Mouse (Mus musculus) hindbrain, embryonic 16.5 days (tissue): ENCODE data around the gene Tmem116. TPM values are rescaled to one million over a fixed set of nuclear protein-coding genes. Genes with fewer than 3 reads are reported as not detected.

Experiments
- ATAC-seq: fragments of 200-750 bp; cut with Nextera tagmentation; 2 replicates; pipeline ENCODE4 v1.8.0; 2017; ENCODE audit warnings: moderate TSS enrichment, moderate library complexity
- H3K27ac ChIP-seq: fragments of 300-500 bp; sonication (generic); 2 replicates; pipeline ENCODE4 v1.5.1; 2014; ENCODE audit warnings: low read depth, mild to moderate bottlenecking, control low read depth, low read length, moderate library complexity
- H3K27me3 ChIP-seq: fragments of 300-500 bp; sonication (generic); replicated peaks from 2 replicates; pipeline ENCODE4 v1.6.1; 2014; ENCODE audit warnings: low read length; ENCODE audit not compliant: control insufficient read depth, insufficient read depth
- H3K36me3 ChIP-seq: fragments of 300-500 bp; sonication (generic); 2 replicates; pipeline ENCODE4 v1.6.1; 2014; ENCODE audit warnings: mild to moderate bottlenecking, low read length, moderate library complexity, mixed read lengths; ENCODE audit not compliant: control insufficient read depth, insufficient read depth
- H3K4me1 ChIP-seq: fragments of 300-500 bp; sonication (generic); 2 replicates; pipeline ENCODE4 v1.6.1; 2014; ENCODE audit warnings: low read depth, low read length; ENCODE audit not compliant: control insufficient read depth, insufficient read depth
- H3K4me2 ChIP-seq: fragments of 300-500 bp; sonication (generic); 2 replicates; pipeline ENCODE4 v1.6.1; 2014; ENCODE audit warnings: mild to moderate bottlenecking, low read length, control low read depth, moderate library complexity
- H3K4me3 ChIP-seq: fragments of 300-500 bp; sonication (generic); 2 replicates; pipeline ENCODE4 v1.5.1; 2014; ENCODE audit warnings: mild to moderate bottlenecking, low read length, control low read depth, moderate library complexity
- H3K9ac ChIP-seq: fragments of 300-500 bp; sonication (generic); 2 replicates; pipeline ENCODE4 v1.6.1; 2014; ENCODE audit warnings: low read depth, mild to moderate bottlenecking, control low read depth, low read length, moderate library complexity
- H3K9me3 ChIP-seq: fragments of 300-500 bp; sonication (generic); 2 replicates; pipeline ENCODE4 v1.6.1; 2014; ENCODE audit warnings: mild to moderate bottlenecking, low read length, moderate library complexity; ENCODE audit not compliant: control insufficient read depth
- WGBS: fragments of 180-500 bp; shearing (Covaris S2); extraction: QIAGEN DNeasy Blood & Tissue Kit; methylation state at CpG from one replicate; pipeline ENCODE4 v1.1.7; 2014; 5-methylcytosine and 5-hydroxymethylcytosine counted together
- polyA plus RNA-seq: library from polyadenylated mRNA; unstranded; fragments of >200 nt; fragmentation: Nextera tagmentation; extraction: Ambion mirVana; gene quantifications from 2 replicates; pipeline ENCODE4 v1.2.1, GENCODE M21; 2015

Gene Tmem116
- polyA plus RNA-seq, 1 experiment from 2014 or later, result 2.3 TPM

DNA sequence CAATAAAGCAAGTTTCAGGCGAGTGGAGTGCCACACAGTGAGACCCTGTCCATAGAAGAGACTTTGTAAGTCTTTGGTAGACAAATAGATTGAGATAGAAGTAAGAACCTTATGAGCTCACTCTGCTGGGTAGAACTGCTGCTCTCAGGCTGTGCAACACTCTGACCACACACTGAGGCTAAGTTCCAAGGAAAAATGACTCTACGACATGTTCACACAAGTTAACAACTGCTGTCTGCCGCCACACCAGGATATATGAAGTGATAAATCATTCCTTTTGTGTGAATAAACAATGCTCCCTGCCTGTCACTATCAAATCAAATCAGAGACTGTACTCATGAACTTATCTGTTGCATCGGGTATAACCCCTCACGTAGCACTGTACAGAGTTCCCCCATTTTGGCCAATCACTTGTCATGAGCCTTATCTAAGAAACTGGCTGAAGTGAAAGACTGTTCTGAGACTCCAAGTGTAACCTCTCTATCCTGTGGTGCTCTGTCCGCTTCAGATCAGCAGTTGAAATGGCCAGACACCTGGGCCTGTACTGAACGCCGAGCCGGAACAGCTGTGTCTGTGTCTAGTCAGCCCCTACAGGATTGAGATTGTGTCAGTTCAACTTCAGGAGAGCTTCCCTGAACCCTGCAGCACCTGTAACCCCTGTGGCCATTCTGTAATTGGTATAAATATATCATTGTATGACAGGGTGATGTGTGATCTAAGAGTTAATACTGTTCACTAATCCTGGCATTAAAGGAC is 4.0 kb downstream of the Tmem116 start:
- WGBS, result 78% methylated on average over 9 of the region's 9 CpGs
- no peaks in the 10 kb centered on the region for H3K36me3 ChIP-seq
- no peak overlapping the region for H3K4me3 ChIP-seq
- H3K27me3 ChIP-seq, result no peaks in the 10 kb centered on the region
- H3K4me2 ChIP-seq, result no peak overlapping the region
- no peak for ATAC-seq
- no peak overlapping the region for H3K9ac ChIP-seq
- no peaks in the 10 kb centered on the region for H3K9me3 ChIP-seq
- H3K27ac ChIP-seq, result no peak overlapping the region
- peaks cover 15% of the 10 kb centered on the region for H3K4me1 ChIP-seq

DNA sequence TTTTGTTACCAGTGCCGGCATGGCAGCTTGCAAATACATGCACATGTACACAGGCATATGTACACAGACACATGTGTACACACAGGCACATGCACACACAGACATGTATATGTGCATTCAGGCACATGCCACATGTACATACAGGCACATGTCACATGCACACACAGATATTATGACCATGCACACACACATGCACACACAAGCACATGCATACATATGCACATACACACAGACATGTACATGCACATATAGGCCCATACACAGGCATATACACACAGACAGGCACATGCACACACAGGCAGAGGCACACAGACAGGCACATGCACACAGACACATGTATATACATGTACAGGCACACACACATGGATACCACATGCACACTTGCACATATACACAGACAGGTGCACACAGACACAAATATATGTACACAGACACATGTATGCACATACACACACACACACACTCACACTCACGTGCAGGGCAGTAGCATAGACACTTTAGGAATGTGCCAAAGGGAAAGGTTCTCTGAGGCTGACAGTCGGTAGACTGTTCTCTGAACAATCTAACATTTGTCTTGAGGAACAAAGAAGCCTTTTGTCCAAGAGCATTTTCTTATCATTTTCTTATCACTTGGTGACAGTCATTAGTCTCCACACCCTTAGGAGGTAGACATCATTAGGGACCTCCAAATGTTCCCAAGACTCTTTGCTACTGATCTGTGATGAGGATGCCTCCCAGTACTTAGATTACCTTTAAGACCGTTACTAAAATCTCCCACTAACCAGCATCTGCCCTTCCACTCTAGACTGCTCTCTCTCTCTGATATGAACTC is 9.9 kb downstream of the Tmem116 start:
- Histone ChIP-seq H3K9ac (no peak overlapping the region), H3K27ac (no peak overlapping the region), H3K4me2 (no peak overlapping the region), H3K9me3 (no peaks in the 10 kb centered on the region), H3K4me1 (no peaks in the 10 kb centered on the region), H3K36me3 (no peaks in the 10 kb centered on the region), H3K27me3 (no peaks in the 10 kb centered on the region), H3K4me3 (no peak overlapping the region)
- no peak for ATAC-seq
- WGBS, result 63% methylated on average over 4 of the region's 4 CpGs

DNA sequence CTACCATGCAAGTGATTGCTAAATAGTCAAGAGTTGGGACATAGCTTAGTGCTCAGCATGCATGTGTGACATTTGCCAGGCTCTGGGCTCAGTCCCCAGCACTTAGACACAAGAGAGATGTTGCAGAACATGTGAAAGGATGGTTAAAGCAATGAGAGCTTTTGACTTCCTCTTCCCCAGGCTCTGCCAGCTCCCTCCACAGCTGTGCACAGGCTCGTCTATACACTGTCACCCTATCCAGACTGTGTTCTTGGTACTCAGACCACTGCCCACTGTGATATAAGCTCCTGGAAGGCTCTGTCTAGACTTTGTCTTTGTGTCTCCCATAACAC is 10.4 kb downstream of the Tmem116 start:
- no peak overlapping the region for H3K9ac ChIP-seq
- no peak for ATAC-seq
- no peak overlapping the region for H3K27ac ChIP-seq
- H3K36me3 ChIP-seq, result no peaks in the 10 kb centered on the region
- H3K4me2 ChIP-seq, result no peak overlapping the region
- no peaks in the 10 kb centered on the region for H3K9me3 ChIP-seq
- H3K4me3 ChIP-seq, result no peak overlapping the region
- no peaks in the 10 kb centered on the region for H3K4me1 ChIP-seq
- no peaks in the 10 kb centered on the region for H3K27me3 ChIP-seq
- whole genome bisulfite sequencing, result 50% methylated on average over 1 of the region's 1 CpGs

DNA sequence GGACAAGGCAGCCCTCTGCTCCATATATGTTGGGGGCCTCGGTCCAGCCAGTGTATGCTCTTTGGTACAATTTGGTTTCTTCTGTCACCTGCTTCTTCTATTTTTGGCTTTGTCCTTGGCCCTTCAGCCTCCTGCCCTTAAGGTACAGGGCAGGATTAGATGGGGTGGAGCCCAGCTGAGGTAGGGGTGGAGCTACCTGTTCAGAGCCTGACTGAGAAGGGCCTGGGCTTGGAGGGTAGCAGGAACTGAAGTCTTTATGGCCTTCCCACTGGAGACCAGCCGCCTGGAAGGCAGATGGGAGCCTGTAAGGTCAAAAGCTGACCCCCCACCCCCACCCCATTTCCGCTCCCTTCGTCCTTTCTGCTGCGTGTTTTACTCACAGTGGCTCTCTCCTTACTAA is 11.3 kb downstream of the Tmem116 start:
- Histone ChIP-seq H3K4me2 (no peak overlapping the region), H3K4me1 (no peaks in the 10 kb centered on the region)

DNA sequence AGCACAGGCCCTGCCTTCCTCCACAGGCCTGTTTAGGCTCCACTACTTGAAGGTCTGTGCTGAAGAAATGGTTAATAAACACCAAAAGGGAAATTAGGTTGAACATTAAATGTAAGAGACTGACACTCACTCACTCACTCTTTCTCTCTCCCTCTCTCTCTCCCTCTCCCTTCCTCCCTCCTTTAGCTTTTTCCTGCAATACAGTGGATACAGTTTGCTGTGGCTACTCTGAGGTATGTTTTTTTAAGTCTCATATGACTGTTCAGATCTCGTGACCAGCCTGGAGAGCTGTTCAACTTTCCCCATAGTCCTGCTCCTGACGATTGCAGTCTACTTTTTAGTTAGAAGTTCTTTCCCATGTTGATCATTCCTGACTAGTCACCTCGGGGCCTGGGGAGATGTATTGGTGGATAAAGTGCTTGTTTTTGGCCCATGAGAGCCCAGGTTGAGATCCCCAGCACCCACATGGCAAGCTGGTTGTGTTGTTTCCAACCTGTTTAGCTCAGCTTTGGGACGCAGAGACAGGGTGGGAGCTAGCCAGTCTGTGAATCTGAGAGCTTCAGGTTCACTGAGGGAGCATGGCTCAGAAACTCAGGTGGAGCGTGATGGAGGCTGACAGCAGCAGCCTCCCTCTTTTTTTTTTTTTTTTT is 12.0 kb downstream of the Tmem116 start:
- no peak overlapping the region for H3K4me3 ChIP-seq
- H3K9ac ChIP-seq, result no peak overlapping the region
- 77% methylated on average over 5 of the region's 5 CpGs for WGBS
- H3K36me3 ChIP-seq, result no peaks in the 10 kb centered on the region
- no peak overlapping the region for H3K4me2 ChIP-seq
- no peaks in the 10 kb centered on the region for H3K4me1 ChIP-seq
- H3K9me3 ChIP-seq, result no peaks in the 10 kb centered on the region
- no peaks in the 10 kb centered on the region for H3K27me3 ChIP-seq
- no peak for ATAC-seq
- H3K27ac ChIP-seq, result no peak overlapping the region

More for the DNA sequence above, 11.3 kb downstream of the Tmem116 start:
- WGBS, result 62% methylated on average over 5 of the region's 5 CpGs
- Histone ChIP-seq H3K9me3 (no peaks in the 10 kb centered on the region), H3K4me3 (no peak overlapping the region), H3K9ac (no peak overlapping the region), H3K36me3 (no peaks in the 10 kb centered on the region), H3K27me3 (no peaks in the 10 kb centered on the region), H3K27ac (no peak overlapping the region)
- ATAC-seq, result no peak

DNA sequence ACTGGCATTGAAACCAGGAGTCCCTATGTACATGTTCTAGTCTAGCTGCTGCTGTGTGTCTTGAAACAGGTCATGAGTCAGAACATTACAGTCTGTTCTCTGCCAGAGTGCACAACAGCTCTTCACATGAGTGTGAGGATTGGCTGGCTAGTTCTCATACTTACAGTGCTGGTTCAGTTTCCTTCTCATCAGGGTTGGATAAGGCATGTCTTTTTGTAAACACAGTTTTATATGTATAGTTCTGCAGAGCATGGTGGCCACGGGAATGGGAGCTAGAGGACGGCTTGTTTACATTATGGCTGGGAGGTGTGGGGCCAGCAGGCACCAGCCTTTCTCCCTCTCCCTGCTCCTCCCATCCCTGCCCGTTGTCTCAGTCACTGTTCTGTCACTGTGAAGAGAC is 17.9 kb downstream of the Tmem116 start:
- no peaks in the 10 kb centered on the region for H3K4me1 ChIP-seq
- 75% methylated on average over 3 of the region's 3 CpGs for WGBS
- H3K36me3 ChIP-seq, result no peaks in the 10 kb centered on the region
- no peaks in the 10 kb centered on the region for H3K27me3 ChIP-seq
- no peak overlapping the region for H3K9ac ChIP-seq
- no peak overlapping the region for H3K4me3 ChIP-seq
- no peak for ATAC-seq
- H3K4me2 ChIP-seq, result no peak overlapping the region
- H3K27ac ChIP-seq, result no peak overlapping the region
- no peaks in the 10 kb centered on the region for H3K9me3 ChIP-seq

DNA sequence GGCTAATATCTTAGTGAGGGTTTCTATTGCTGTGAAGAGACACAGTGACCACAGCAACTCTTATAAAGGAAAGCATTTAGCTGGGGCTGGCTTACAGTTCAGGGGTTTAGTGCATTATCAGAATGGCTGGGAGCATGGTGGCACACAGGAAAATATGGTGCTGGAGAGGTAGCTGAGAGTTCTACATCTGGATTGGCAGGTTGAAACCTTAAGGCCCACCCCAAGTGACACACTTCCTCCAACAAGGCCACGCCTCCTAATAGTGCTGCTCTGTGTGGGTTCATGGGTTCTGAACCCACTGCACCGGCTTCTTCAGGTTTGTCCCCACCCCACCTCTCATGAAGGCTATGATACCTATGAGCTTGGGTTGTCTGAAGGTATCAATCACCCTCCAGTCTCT is 20.7 kb downstream of the Tmem116 start:
- Histone ChIP-seq H3K4me3 (no peak overlapping the region), H3K27me3 (no peaks in the 10 kb centered on the region), H3K9ac (no peak overlapping the region), H3K4me2 (no peak overlapping the region), H3K27ac (no peak overlapping the region), H3K36me3 (no peaks in the 10 kb centered on the region), H3K9me3 (no peaks in the 10 kb centered on the region), H3K4me1 (no peaks in the 10 kb centered on the region)
- 89% methylated on average over 2 of the region's 2 CpGs for WGBS
- no peak for ATAC-seq

DNA sequence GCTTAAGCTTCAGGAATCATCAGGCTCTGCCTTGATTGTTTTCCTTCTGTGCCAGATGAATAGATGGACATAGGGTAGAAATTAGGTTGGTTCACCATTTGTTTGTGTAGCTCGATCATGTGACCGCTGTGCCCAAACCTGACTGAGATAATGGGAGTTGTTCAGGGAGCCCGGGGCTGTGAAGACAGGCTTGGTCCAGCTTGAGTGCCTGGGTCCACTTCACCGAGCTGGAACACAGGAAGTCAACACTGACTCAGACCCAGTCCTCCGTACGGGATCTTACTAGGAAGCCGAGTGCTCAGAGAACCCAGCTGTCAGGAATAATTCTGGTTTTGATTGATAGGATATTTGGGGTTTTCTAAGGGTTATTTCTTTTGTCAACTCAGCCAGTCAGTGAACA is 22.9 kb downstream of the Tmem116 start:
- H3K4me2 ChIP-seq, result no peak overlapping the region
- ATAC-seq, result no peak
- no peak overlapping the region for H3K9ac ChIP-seq

DNA sequence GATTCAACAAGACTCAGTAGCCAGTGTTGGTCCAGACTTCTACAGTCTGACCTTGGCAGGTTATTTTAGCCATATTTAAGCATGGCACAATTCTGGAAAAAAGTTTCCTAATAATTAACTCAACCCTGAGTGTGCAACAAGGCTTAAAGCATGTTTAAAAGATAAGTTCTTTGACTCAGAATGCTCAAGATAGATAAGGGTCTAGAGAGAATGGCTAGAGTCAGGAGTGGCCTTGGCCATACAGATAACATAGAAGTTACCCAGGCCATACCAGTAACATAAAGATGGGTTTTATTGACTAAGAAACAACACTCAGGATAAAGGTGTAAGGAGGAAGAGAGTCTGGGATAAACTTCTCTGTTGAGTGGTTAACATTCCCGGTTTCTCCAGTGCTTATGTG is 24.3 kb downstream of the Tmem116 start:
- no peak overlapping the region for H3K9ac ChIP-seq
- H3K36me3 ChIP-seq, result no peaks in the 10 kb centered on the region
- H3K27me3 ChIP-seq, result no peaks in the 10 kb centered on the region
- no peaks in the 10 kb centered on the region for H3K9me3 ChIP-seq
- H3K4me2 ChIP-seq, result no peak overlapping the region
- no peaks in the 10 kb centered on the region for H3K4me1 ChIP-seq
- WGBS, result 100% methylated on average over 1 of the region's 1 CpGs
- no peak overlapping the region for H3K27ac ChIP-seq
- no peak for ATAC-seq
- H3K4me3 ChIP-seq, result no peak overlapping the region

More for the DNA sequence above, 22.9 kb downstream of the Tmem116 start:
- 82% methylated on average over 7 of the region's 7 CpGs for WGBS
- Histone ChIP-seq H3K36me3 (no peaks in the 10 kb centered on the region), H3K27ac (no peak overlapping the region), H3K9me3 (no peaks in the 10 kb centered on the region), H3K4me3 (no peak overlapping the region), H3K27me3 (no peaks in the 10 kb centered on the region), H3K4me1 (no peaks in the 10 kb centered on the region)
